Mouse (Mus musculus): ENCODE results near the gene Gpbp1.

GRCm38 (mm10) chr13:111397061-111397460, 92.8 kb downstream of the Gpbp1 start:
- TF ChIP-seq POLR2A (IDR thresholded peaks at IDR 0.05; ENCODE audit: insufficient read length, low read depth) (no peak), MAX (IDR thresholded peaks at IDR 0.05; ENCODE audit: low read depth) (no peak), MYOD1 (IDR thresholded peaks at IDR 0.05; ENCODE audit: control insufficient read depth in 1 of 3, insufficient read length in 2 of 3, low read depth in 2 of 3) (no peak), REST (IDR thresholded peaks at IDR 0.05; ENCODE audit: insufficient read depth, insufficient read length) (no peak), TCF12 (IDR thresholded peaks at IDR 0.05; ENCODE audit: insufficient read depth, poor library complexity, severe bottlenecking) (no peak), TCF3 (IDR thresholded peaks at IDR 0.05; ENCODE audit: insufficient read length, low read depth) (no peak), USF1 (IDR thresholded peaks at IDR 0.05; ENCODE audit: low read depth) (no peak), CEBPB (IDR thresholded peaks at IDR 0.05; ENCODE audit: insufficient read depth, poor library complexity, severe bottlenecking) (no peak), POLR2AphosphoS2 (IDR thresholded peaks at IDR 0.05; ENCODE audit: insufficient read length, low read depth) (no peak), MYOG (IDR thresholded peaks at IDR 0.05; ENCODE audit: control insufficient read depth in 1 of 3, insufficient read depth in 1 of 3, insufficient read length in 2 of 3, low read depth in 2 of 3) (no peak), SRF (IDR thresholded peaks at IDR 0.05; ENCODE audit: control insufficient read depth, insufficient read length, low read depth) (no peak)

All from myocyte (in vitro differentiated cells).